28 mouse cellular contexts compared by ENCODE assay signal in the genomic region with DNA sequence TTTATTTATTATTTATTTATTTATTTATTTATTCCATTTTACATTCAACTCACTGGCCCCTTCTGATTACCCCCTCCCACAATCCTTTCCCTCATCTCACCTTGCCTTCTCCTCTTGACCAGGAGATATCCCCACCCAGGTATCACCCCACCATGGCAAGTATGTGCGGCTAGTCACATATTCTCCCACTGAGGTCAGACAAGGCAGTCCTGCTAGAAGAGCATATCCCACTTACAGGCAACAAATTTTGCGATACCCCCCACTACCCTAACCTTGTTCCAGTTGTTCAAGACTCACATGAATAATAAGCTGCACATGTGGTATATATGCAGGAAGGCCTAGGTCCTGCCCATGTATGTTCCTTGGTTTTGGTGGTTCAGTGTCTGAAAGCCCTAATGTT.
"Had no signal": no experiment of that assay in that cellular context is flagged by ENCODE, and none has a peak within 500 bp of the region (broad histone marks: within the 10 kb centered on the region; RNA-seq: fewer than 3 reads in every experiment).

No protein-coding gene starts in this region.

- H3K4me2 ChIP-seq: embryonic facial prominence, embryonic 12.5 days; embryonic facial prominence, embryonic 13.5 days; embryonic facial prominence, embryonic 15.5 days; forebrain, embryonic 12.5 days; forebrain, embryonic 13.5 days; forebrain, embryonic 15.5 days had no signal

- H3K36me3 ChIP-seq: embryonic facial prominence, embryonic 10.5 days; embryonic facial prominence, embryonic 12.5 days; embryonic facial prominence, embryonic 13.5 days; embryonic facial prominence, embryonic 15.5 days; forebrain, embryonic 10.5 days; forebrain, embryonic 12.5 days; forebrain, embryonic 15.5 days had no signal

- ATAC-seq: forebrain, embryonic 13.5 days; forebrain, embryonic 14.5 days; forebrain, embryonic 15.5 days; forebrain, embryonic 16.5 days; forebrain, postnatal 0 days had no signal

- H3K27ac ChIP-seq: embryonic facial prominence, embryonic 10.5 days; embryonic facial prominence, embryonic 12.5 days; embryonic facial prominence, embryonic 13.5 days; embryonic facial prominence, embryonic 15.5 days; forebrain, embryonic 10.5 days; forebrain, embryonic 12.5 days; forebrain, embryonic 13.5 days; forebrain, embryonic 15.5 days; gastrocnemius, adult 2 months; heart, adult 2 months had no signal

- H3K9me3 ChIP-seq: embryonic facial prominence, embryonic 10.5 days; embryonic facial prominence, embryonic 12.5 days; embryonic facial prominence, embryonic 13.5 days; embryonic facial prominence, embryonic 15.5 days; forebrain, embryonic 10.5 days; forebrain, embryonic 12.5 days; forebrain, embryonic 13.5 days; forebrain, embryonic 15.5 days had no signal

- H3K27me3 ChIP-seq: embryonic facial prominence, embryonic 12.5 days; embryonic facial prominence, embryonic 13.5 days; embryonic facial prominence, embryonic 15.5 days; forebrain, embryonic 12.5 days; forebrain, embryonic 13.5 days; forebrain, embryonic 15.5 days had no signal

- H3K4me3 ChIP-seq: embryonic facial prominence, embryonic 10.5 days; embryonic facial prominence, embryonic 12.5 days; embryonic facial prominence, embryonic 13.5 days; embryonic facial prominence, embryonic 15.5 days; erythroblast, embryonic 14.5 days; forebrain, embryonic 10.5 days; forebrain, embryonic 12.5 days; forebrain, embryonic 13.5 days; forebrain, embryonic 15.5 days; gastrocnemius, adult 2 months; heart, adult 2 months had no signal

- H3K9ac ChIP-seq: embryonic facial prominence, embryonic 12.5 days; embryonic facial prominence, embryonic 13.5 days; embryonic facial prominence, embryonic 15.5 days; forebrain, embryonic 12.5 days; forebrain, embryonic 13.5 days; forebrain, embryonic 15.5 days; forebrain, postnatal 0 days had no signal

- DNase-seq: cerebellum, adult 2 months; cerebellum, adult 8-10 months; cerebellum, adult 9-10 months; cerebellum, adult 9-11 months; cerebellum, postnatal 10 days; cerebellum, postnatal 14 days; cerebellum, postnatal 25 days; cerebellum, postnatal 36 days; embryo, embryonic 11 days; forebrain, postnatal 0 days; gastrocnemius, adult 2 months; gastrocnemius, postnatal 10 days; gastrocnemius, postnatal 14 days; gastrocnemius, postnatal 25 days; gastrocnemius, postnatal 36 days; heart, adult 18-20 months; heart, adult 2 months had no signal

- H3K4me1 ChIP-seq: embryonic facial prominence, embryonic 10.5 days; embryonic facial prominence, embryonic 12.5 days; embryonic facial prominence, embryonic 13.5 days; embryonic facial prominence, embryonic 15.5 days; forebrain, embryonic 10.5 days; forebrain, embryonic 12.5 days; forebrain, embryonic 13.5 days; forebrain, embryonic 15.5 days had no signal
